Mouse (Mus musculus) layer of hippocampus, adult 9-11 months (tissue): ENCODE measurements around the gene Syn2.
"Not testable (repeated sequence)": the region's sequence is repeated elsewhere in the genome, so short reads cannot be mapped to it uniquely, and the experiment has no call there.

Experiments
- DNase-seq: peaks from one replicate; pipeline ENCODE4 v3.0.0; 2022

Gene Syn2

GRCm38 (mm10) chr6:115178826-115179225, 44.1 kb downstream of the Syn2 start:
- no peak for DNase-seq

GRCm38 (mm10) chr6:115181094-115181493, 46.4 kb downstream of the Syn2 start:
- DNase-seq: no peak

GRCm38 (mm10) chr6:115191111-115191510, 56.4 kb downstream of the Syn2 start:
- no peak for DNase-seq

DNA sequence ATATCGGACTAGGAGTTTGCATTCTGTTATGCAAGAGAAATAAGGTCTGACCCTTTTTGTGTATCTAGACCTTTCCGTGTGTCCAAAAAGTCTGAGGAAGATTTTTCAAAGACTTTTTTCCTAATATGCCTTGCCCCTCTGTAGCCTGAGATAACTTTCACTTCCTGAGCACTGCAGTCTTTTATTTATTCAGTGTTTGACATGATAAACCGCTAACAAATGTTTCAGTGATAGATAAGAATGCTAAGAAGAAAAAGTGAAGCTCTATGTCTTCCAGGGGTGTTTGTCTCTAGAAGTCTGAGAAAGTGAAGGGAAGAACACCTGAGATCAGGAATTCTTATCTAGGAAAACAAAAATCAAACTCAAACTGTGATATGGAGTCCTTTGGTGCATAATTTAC, 66.1 kb downstream of the Syn2 start:
- no peak for DNase-seq

- no peak for DNase-seq
Measured at GRCm38 (mm10) chr6:115203029-115203428, 68.3 kb downstream of the Syn2 start.

DNA sequence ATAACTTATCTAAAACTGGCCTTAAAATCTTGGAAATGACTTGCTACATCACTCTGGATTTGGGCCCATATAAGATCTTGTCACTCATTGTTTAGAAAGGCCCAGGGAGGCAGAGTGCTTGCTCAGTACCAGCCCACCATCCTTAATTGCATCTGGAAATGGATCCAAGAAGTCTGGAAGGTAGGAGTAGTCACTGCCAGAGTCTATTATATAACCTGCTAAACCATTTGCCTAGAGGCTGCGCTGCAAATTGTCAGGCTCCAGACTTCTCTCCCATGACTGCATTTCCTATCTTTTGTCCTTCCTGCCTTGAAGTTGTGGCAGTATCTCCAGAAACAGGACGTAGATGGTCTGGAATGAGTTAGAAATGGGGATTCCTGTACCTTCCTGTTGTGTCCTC, 75.5 kb downstream of the Syn2 start:
- DNase-seq: peak; percentile 48

DNA sequence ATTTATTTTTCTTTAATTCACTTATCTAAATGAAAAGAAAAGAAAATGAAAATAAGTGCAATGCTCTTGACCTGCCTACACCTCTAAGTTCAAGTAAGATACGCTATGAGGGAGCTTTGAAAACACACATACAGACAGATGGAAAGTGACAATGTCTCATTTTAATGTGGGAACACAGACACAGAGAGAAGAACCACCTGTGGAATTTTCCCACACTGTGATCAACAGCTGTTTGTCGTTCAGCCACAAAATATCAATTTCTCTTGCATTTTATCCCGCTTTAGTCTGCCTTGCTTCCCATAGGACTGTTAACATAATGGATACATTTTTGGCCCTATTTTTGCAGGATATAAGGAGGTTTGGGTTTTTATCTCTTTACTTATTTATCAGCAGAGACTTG, 76.1 kb downstream of the Syn2 start:
- no peak for DNase-seq

- DNase-seq: no peak
Measured at GRCm38 (mm10) chr6:115212132-115212903, 77.6 kb downstream of the Syn2 start.

DNA sequence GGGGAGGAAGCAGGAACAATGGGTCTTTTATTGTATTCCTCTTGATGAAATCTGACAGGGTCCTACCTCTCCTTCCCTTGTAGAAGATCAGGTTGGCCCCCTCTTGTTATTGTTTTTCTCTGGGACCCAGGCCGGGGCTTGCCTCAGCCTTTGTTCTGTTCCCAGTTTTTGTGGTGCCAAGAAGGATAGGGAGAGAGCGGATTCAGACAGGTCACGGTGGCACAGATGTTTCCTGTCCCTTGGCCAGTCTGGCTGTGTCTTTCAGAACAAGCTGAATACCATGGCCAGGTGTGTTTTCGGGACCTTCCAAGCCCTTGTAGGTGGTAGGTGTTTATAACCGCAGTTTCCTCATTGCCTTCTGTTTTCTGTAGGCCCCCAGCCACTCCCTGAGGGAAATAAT, 78.4 kb downstream of the Syn2 start:
- DNase-seq: no peak

GRCm38 (mm10) chr6:115221215-115221641, 86.5 kb downstream of the Syn2 start:
- peak; percentile 52 for DNase-seq

DNA sequence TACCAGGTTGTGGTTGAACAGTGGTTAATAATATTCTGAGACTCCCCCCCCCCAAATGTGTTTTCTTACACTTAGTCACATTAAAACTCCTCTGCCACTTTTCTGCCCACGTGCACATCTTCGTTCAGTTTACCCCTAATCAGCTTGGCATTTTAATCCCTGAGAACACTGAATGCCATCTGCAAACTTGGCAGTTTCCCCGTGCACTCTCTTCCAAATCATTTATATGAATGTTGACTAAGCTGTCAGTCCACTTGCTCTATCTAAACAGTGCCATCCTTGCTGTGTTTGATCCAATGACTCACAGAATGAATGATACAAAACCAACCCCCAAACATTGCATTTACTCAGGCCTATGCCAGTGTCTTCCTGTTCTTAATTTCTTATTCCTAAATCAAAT, 90.8 kb downstream of the Syn2 start:
- DNase-seq: peak; percentile 88

DNA sequence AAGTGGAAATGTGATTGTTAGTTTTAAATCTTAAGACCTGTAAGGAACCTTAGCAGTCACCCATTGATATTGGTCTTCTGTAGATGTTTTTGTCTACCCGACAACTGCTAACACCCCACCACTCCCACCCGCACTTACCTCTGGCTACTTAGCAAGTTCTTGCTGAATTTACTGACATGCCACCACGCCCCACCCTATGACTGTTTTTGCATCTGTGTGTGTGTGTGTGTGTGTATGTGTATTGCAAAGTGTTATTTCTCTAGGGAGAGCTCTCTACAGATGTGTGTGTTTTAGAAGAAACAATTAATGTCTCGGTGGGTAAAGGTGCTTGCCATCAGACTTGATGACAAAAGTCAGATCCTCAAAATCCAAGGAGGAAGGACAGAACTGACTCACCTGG, 92.3 kb downstream of the Syn2 start, which contains the start of gene Gm17482:
Gene Gm17482 (plus strand): TSS at position 301 of the 400 bp plus-strand sequence.
- DNase-seq: no peak

- DNase-seq: peak; percentile 77
Measured at GRCm38 (mm10) chr6:115227529-115227928, 92.8 kb downstream of the Syn2 start.

DNA sequence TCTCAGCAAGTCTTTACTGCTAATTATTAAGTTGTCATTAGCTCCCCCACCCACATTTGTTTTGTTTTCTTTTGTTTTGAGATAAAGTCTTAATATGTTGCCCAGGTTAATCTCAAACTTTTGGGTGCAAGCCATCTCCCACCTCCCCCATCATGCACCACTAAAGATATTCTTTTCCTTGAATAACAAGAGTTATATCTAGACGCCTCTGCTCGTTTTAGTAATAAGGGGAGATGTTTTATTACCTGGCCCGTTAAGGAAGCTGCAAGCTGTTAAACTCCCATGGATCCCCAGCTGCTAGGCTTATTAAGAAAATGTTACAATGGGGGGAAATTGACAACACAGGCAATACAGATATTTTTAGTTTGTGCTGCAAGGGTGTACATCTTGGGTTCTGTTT, 95.9 kb downstream of the Syn2 start:
- no peak for DNase-seq

DNA sequence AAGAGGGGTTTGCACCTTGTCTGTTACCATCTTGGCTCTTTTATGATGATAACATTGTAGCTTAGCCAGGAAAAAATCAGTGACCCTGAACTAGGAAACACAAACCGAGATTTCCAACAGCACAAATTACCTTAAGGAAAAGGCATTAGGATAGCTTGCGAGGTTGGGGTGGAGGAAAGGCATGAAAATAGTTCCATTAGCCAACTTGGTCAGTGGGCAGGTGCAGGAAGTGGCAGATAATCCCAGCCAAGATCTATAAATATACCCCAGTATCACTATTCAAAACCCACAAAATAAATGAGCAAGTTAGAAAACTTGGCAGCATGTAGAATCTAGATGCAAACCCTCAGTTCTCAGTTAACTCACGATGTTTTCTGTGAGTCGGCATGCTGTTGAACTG, 97.1 kb downstream of the Syn2 start:
- no peak for DNase-seq

- no peak for DNase-seq
Measured at GRCm38 (mm10) chr6:115232562-115232961, 97.9 kb downstream of the Syn2 start.

DNA sequence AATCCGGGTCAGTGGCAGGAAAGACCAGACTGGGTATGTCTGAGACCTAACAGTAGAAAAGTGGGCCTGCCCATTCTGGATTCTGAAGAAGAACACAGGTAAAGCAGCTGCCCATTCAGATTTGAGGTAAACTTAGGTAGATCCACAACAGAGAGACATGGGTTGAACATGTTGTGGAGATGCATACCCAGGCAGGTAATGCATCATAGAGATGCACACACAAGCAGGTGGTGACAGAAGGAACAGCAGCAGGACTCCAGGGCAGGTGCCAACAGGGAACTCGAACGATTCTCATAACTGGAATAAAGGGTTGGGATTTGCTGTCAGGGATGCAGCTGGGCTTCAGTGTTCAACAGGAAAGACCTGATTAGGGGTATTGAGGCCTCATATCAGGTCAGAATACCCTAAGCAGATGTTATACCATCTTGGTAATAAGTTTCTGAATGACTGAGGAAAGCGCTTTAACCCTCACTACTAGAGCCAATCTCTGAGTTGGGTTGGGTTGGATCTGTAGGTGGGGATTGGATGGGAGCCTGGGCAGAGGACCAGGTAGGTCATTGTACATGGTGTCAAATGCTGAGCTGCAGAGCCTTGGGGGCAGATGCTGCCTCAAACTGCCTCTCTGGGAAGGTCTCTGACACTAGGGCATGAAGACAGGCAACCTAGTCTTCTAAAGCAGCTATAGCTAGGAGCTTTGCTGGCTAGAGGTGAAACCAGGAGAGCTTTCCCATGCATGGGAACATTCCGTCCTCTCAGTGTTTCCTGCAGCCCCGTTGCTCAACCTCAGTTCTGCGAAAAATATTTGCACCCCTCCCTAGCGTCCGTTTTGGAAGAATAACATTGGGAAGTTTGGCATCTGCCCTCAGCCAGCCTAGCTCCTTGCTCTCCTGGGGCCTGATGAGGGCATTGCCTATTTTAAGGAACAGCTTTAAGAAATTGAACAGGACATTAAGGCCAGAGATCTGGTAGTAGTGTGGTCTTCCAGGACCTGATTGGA, 103.6 kb downstream of the Syn2 start:
- no peak for DNase-seq

DNA sequence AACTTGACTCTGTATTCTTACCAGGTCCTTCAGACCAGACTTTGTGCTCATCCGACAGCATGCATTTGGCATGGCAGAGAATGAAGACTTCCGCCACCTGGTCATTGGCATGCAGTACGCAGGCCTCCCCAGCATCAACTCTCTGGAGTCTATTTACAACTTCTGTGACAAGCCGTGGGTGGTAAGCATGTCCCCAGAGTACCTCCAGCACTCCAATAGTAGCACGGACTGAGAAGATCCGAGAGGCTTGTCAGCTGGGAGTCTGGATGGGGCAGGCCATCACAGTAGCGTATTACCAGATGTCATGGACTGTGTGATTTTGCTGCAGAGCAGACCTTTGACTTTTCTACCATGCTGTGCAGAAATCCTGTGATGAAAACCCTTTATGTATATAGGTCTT, 104.6 kb downstream of the Syn2 start:
- DNase-seq: peak; percentile 44

DNA sequence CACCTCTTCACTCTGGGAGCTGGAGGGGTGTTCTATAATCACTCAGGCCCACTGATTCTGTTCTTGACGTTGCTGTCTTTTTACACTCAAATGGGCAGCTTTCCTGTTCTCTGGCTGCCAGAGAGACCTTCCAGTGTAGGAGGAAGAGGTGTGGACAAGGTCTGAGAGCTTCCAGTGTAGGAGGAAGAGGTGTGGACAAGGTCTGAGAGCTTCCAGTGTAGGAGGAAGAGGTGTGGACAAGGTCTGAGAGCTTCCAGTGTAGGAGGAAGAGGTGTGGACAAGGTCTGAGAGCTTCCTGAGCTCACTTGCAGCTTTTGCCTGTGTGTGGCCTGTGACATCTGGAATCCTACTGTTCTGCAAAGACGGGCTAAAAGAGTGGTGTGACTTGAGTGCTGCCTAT, 105.7 kb downstream of the Syn2 start:
- DNase-seq: not testable (repeated sequence)

DNA sequence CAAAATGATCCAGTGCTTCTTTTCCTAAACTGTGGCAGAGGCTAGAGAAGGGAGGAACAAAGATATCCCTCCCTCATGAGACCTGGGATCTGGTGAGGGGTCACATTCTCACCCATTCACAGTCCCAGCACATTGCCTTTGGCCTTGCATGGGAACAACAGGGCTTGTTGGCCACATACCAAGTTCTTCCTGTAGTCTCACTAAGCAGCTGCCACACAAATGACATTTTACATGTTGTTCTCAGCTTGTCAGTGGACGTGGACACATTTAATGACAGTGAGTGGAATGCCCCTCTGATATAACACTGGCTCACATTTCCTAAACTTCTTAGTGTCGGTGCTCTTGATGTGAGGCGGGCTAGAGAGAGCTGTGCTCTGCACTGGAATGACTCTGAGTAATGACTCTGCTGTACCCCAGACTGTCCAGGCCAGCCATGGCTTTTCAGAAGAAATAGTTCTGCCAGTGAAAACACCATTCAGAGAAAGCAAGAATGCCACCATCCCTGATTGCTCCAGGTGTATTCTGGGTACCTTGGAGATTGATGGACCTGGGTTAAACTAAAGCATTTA, 106.5 kb downstream of the Syn2 start:
- DNase-seq: no peak

DNA sequence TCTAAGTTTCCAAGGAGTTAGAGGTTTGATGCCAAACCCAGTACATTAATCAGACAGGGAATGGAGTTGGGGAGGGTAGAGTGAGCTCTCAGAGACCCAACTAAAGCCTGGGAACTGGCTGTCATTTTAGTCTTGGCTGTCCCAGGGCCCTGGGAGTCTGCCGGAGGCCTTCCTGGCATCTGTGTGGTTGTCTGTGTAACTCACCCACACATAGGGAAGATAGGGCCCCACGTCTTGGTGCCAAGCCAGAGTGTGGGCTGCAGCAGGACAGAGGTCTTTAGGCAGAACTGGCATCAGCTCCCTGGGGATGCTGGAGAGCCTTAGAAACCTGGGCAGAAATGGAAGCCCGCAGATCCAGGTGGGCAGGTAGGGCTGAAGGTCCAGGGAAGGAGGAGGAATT, 107.2 kb downstream of the Syn2 start:
- peak; percentile 48 for DNase-seq

DNA sequence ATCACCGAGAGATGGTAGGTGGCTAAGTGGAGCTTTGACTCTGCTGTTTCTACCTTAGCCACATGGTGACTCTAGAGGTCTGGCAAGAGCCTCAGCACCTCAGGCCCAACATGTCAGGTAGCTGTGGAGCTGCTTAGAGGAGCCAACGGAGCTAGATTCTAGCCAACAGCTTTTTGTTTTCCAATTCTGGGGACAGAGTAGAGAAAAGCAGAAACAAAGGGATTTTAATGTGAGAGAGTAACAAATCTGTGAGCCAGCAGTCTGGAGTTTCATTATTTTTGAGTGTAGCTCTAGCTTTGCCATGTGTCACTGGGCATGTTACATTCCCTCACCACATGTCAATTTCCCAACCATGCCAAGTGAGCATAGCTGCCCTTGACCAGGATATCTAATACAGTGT, 109.5 kb downstream of the Syn2 start:
- DNase-seq: peak; percentile 32

DNA sequence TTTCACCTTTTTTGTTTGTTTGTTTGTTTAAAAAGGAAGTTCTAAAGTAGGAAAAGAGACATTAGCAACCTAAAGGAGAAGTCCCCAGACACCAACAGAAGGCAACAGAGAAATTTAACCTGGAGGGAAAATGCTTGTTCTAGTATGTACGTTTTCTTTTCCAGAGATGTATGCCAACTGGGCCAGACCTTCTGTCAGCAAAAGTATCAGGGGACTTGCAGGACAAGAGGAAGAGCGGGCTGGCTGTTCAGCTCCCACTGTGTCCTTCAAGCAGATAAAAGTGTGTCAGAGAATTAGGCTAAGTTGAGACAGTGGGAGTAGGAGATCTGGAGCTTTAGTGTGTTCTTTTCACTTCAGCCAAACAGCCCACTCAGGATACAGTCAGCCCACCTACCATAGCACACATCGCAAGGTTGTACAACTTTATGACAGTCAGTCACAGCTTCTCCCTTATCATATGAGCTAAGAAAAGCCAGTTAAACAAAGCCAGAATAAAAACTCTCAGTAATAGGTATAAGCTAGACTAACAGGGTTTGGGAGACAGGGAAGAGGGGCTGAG, 110.9 kb downstream of the Syn2 start:
- DNase-seq: no peak
